Mouse (Mus musculus) E14TG2a.4 (cell line): ENCODE measurements around the gene Ogfr.

Source experiments
- H3K27me3 ChIP-seq: 2 replicates; pipeline ENCODE4 v1.6.1; 2014; ENCODE audit warnings: low read length, control low read depth; ENCODE audit not compliant: insufficient read depth
- H3K36me3 ChIP-seq: 2 replicates; pipeline ENCODE4 v1.6.1; 2014; ENCODE audit warnings: low read length, control low read depth; ENCODE audit not compliant: insufficient read depth
- H3K4me1 ChIP-seq: replicated peaks from 2 replicates; pipeline ENCODE4 v1.6.1; 2014; ENCODE audit warnings: low read depth, low read length, control low read depth
- H3K4me3 ChIP-seq: replicated peaks from 2 replicates; pipeline ENCODE4 v1.5.1; 2014; ENCODE audit warnings: mild to moderate bottlenecking, low read length
- H3K9me3 ChIP-seq: 2 replicates; pipeline ENCODE4 v1.6.1; 2014; ENCODE audit warnings: low read length, control low read depth
- CTCF ChIP-seq: conservative IDR thresholded peaks from 2 replicates; pipeline ENCODE4 v1.5.1; 2014; ENCODE audit warnings: low read length
- NANOG ChIP-seq: IDR thresholded peaks from 2 replicates; pipeline ENCODE4 v1.6.1; 2014; ENCODE audit warnings: borderline replicate concordance, low read length, mixed read lengths
- POU5F1 ChIP-seq: IDR thresholded peaks from 2 replicates; pipeline ENCODE4 v1.6.1; 2014; ENCODE audit warnings: low read length, borderline replicate concordance

Ogfr gene

DNA sequence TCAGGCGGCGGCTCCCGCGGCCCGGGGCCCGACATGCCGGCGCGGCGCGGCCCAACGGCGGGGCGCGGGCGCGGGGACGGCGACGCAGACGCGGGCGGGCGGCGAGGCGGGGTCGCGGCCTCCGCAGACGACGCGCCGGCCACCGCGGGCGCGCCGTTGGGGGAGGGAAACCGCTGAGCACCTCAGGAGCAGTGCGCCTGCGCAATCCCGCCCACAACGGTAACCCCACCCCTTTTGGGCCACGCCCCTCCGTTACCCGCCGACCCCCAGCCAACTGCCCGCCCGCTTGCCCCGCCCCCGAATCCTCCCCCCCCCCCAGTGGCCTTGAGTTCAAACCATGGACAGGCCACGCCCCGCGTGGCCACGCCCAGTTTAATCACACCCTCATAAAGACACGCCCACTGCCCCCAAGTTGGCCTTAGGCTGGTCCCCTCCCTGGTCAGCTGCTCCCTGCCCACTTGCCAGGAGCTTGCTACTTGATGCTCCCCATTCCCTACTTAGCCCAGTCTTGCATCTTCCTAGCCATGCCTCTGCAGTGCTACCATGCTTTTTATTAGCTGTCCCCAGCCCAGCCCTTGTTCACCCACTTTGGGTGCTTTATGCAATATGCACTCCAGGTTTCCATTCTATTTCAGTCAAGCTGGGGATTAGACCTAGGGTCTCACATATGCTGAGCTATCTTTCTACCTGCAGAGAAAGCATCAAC is 53.7 kb downstream of the Ogfr start, which contains the start of gene Tcfl5:
Tcfl5 (minus strand) TSS at position 154 of the 706 bp plus-strand sequence.
- TF ChIP-seq CTCF = no peak
- no peak for TF ChIP-seq POU5F1
- TF ChIP-seq NANOG = no peak
- peaks cover 14% of the 10 kb centered on the region for H3K27me3 ChIP-seq
- H3K36me3 ChIP-seq = peaks cover 33% of the 10 kb centered on the region
- peaks cover 27% of the 10 kb centered on the region for H3K4me1 ChIP-seq
- H3K4me3 ChIP-seq = peak within 1 kb of the TSS; percentile 83
- H3K9me3 ChIP-seq = peaks cover 6% of the 10 kb centered on the region

DNA sequence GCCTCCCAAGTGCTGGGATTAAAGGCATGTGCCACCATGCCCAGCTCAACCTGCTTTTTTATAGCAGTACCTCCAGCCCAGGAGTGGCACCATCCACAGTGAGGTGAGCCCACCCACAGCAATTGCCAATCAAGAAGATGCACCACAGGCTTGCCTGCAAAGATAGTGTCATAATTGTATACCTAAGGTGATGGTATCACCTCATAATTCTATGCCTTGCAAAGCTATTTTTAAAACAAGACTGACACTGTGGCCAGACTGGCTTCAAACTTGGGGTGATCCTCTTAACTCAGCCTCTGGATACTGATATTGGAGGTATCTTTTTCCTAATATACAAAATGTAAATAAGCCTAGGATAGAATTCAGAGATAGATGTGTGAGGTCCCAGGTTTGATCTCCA is 54.6 kb downstream of the Ogfr start:
- Histone ChIP-seq H3K27me3 (peaks cover 14% of the 10 kb centered on the region), H3K36me3 (peaks cover 24% of the 10 kb centered on the region), H3K4me1 (peaks cover 27% of the 10 kb centered on the region), H3K9me3 (peaks cover 6% of the 10 kb centered on the region), H3K4me3 (no peak overlapping the region)
- no peak for TF ChIP-seq CTCF
- no peak for TF ChIP-seq NANOG
- TF ChIP-seq POU5F1 = no peak
